Mouse (Mus musculus) intestine, embryonic 14.5 days (tissue): ENCODE data around the gene Vasn. TPM values are rescaled to one million over a fixed set of nuclear protein-coding genes. Genes with fewer than 3 reads are reported as not detected.
A peak's percentile ranks its signal among the peaks of the same experiment; 100 is the strongest.

ENCODE experiments used
- ATAC-seq: fragments of 200-750 bp; cut with Nextera tagmentation; replicated peaks from 2 replicates; pipeline ENCODE4 v1.8.0; 2017; ENCODE audit warnings: low read depth, moderate number of reproducible peaks, moderate TSS enrichment, moderate library complexity; ENCODE audit not compliant: low FRiP score, low TSS enrichment
- DNase-seq: peaks from one replicate; pipeline ENCODE4 v3.0.0-alpha.2; 2018; ENCODE audit warnings: low spot score
- H3K27ac ChIP-seq: fragments of 300-500 bp; sonication (generic); 2 replicates; pipeline ENCODE4 v1.5.1; 2014; ENCODE audit warnings: low read depth, mild to moderate bottlenecking, control low read depth
- H3K27me3 ChIP-seq: fragments of 300-500 bp; sonication (generic); replicated peaks from 2 replicates; pipeline ENCODE4 v1.6.1; 2014; ENCODE audit warnings: low read length, control low read depth; ENCODE audit not compliant: control insufficient read depth, insufficient read depth
- H3K36me3 ChIP-seq: fragments of 300-500 bp; sonication (generic); 2 replicates; pipeline ENCODE4 v1.6.1; 2014; ENCODE audit warnings: low read length, control low read depth; ENCODE audit not compliant: control insufficient read depth, insufficient read depth
- H3K4me1 ChIP-seq: fragments of 300-500 bp; sonication (generic); replicated peaks from 2 replicates; pipeline ENCODE4 v1.6.1; 2014; ENCODE audit warnings: low read length, control low read depth, mixed read lengths; ENCODE audit not compliant: control insufficient read depth, insufficient read depth
- H3K4me2 ChIP-seq: fragments of 300-500 bp; sonication (generic); 2 replicates; pipeline ENCODE4 v1.6.1; 2014; ENCODE audit warnings: low read length
- H3K4me3 ChIP-seq: fragments of 300-500 bp; sonication (generic); 2 replicates; pipeline ENCODE4 v1.5.1; 2014; ENCODE audit warnings: low read depth, low read length, control low read depth, mixed read lengths
- H3K9ac ChIP-seq: fragments of 300-500 bp; sonication (generic); 2 replicates; pipeline ENCODE4 v1.6.1; 2014; ENCODE audit warnings: mild to moderate bottlenecking, low read length
- H3K9me3 ChIP-seq: fragments of 300-500 bp; sonication (generic); 2 replicates; pipeline ENCODE4 v1.6.1; 2016; ENCODE audit warnings: low read length, control low read depth; ENCODE audit not compliant: control insufficient read depth
- WGBS: fragments of 180-500 bp; shearing (Covaris S2); extraction: QIAGEN DNeasy Blood & Tissue Kit; methylation state at CpG from one replicate; pipeline ENCODE4 v1.1.7; 2014; 5-methylcytosine and 5-hydroxymethylcytosine counted together
- polyA plus RNA-seq: library from polyadenylated mRNA; unstranded; fragments of >200 nt; fragmentation: Nextera tagmentation; extraction: Ambion mirVana; gene quantifications from 2 replicates; pipeline ENCODE4 v1.2.1, GENCODE M21; 2014

Vasn gene
- polyA plus RNA-seq, 1 experiment from 2014 or later: 17.1 TPM

DNA sequence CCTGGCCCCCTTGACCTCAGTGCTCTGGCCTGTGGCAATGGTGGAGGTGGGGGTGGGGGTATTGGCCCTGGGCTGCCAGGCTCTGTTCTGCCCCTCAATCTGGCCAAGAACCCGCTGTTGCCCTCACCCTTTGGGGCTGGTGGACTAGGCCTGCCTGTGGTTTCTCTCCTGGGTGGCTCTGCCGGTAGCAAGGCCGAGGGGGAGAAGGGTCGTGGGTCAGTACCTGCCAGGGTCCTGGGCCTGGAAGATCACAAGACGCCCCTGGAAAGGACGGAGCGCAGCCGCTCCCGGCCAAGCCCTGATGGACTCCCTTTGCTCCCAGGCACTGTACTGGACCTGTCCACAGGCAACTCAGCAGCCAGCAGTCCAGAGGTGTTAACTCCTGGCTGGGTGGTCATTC is 26.0 kb upstream of the Vasn start:
- Histone ChIP-seq H3K4me3 (no peak overlapping the region), H3K4me2 (no peak overlapping the region), H3K9me3 (0 out of 2 replicates have a peak, but pooled peaks cover 2% of the 10 kb centered on the region), H3K27ac (no peak overlapping the region), H3K9ac (no peak overlapping the region), H3K27me3 (no peaks in the 10 kb centered on the region), H3K36me3 (peaks cover 91% of the 10 kb centered on the region), H3K4me1 (no peaks in the 10 kb centered on the region)
- DNase-seq: no peak
- 93% methylated on average over 9 of the region's 9 CpGs for WGBS
- ATAC-seq: no peak

DNA sequence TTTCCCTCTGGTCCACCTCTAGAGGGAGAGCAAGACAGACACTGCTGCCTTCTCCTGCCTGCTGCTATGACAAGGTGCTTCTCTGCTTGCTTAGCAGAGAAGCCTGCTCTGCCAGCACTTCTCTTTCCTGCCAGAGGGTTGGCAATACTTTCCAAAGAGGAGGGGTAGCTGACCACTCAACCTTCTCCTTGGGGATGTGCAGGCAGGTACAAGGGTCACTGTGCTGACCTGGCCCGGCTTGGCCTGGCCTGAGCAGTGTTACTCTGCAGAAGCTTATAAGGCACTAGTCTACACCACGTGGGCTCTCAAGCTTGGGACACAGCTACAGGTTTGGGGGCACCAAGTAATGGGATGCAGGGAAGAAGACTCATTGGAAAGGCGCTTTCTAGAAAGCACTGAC is 25.1 kb upstream of the Vasn start:
- no peak overlapping the region for H3K9ac ChIP-seq
- 0 out of 2 replicates have a peak, but pooled peaks cover 2% of the 10 kb centered on the region for H3K9me3 ChIP-seq
- no peaks in the 10 kb centered on the region for H3K27me3 ChIP-seq
- H3K27ac ChIP-seq: no peak overlapping the region
- no peak for DNase-seq
- no peak overlapping the region for H3K4me2 ChIP-seq
- WGBS: 87% methylated on average over 3 of the region's 3 CpGs
- no peak overlapping the region for H3K4me3 ChIP-seq
- H3K4me1 ChIP-seq: no peaks in the 10 kb centered on the region
- no peak for ATAC-seq
- peaks cover 83% of the 10 kb centered on the region for H3K36me3 ChIP-seq

- H3K36me3 ChIP-seq: peaks cover 77% of the 10 kb centered on the region
These were observed 24.4 kb upstream of the Vasn start for GRCm38 (mm10) chr16:4615297-4615696.

DNA sequence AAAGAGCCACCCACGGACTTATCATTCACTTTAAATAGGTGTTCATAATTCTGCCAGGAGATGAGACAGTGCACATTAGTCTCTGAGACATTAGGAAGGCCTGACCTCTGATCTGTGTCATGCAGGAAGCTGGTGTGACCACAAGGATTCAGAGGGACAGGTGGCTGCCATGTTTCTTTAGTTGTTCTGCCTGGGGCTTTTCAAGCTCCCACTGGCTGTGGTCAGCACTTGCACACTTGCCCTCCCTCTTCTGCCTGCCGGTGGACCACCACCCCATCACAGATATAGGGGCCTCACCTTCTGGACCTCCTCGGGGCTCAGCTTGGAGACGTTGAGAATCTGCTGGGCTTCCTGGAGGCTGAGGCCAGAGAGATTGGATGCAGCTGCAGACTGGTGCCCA is 22.9 kb upstream of the Vasn start:
- Histone ChIP-seq H3K27me3 (no peaks in the 10 kb centered on the region), H3K4me3 (no peak overlapping the region), H3K4me1 (no peaks in the 10 kb centered on the region), H3K9ac (no peak overlapping the region), H3K9me3 (0 out of 2 replicates have a peak, but pooled peaks cover 2% of the 10 kb centered on the region), H3K36me3 (peaks cover 61% of the 10 kb centered on the region), H3K27ac (no peak overlapping the region), H3K4me2 (no peak overlapping the region)
- 87% methylated on average over 4 of the region's 4 CpGs for WGBS
- DNase-seq: no peak
- no peak for ATAC-seq

More at GRCm38 (mm10) chr16:4615297-4615696, 24.4 kb upstream of the Vasn start:
- Histone ChIP-seq H3K27me3 (no peaks in the 10 kb centered on the region), H3K27ac (no peak overlapping the region), H3K4me2 (no peak overlapping the region), H3K4me3 (no peak overlapping the region), H3K4me1 (no peaks in the 10 kb centered on the region), H3K9ac (no peak overlapping the region), H3K9me3 (0 out of 2 replicates have a peak, but pooled peaks cover 2% of the 10 kb centered on the region)
- 68% methylated on average over 1 of the region's 1 CpGs for WGBS
- ATAC-seq (no peak), DNase-seq (no peak)

- H3K9ac ChIP-seq: peak overlapping the region; percentile 83
- peaks cover 8% of the 10 kb centered on the region; the same call in 1 of the 2 replicates for H3K4me1 ChIP-seq
- no peaks in the 10 kb centered on the region for H3K27me3 ChIP-seq
- no peaks in the 10 kb centered on the region for H3K9me3 ChIP-seq
- peaks cover 18% of the 10 kb centered on the region for H3K36me3 ChIP-seq
- peak overlapping the region; percentile 57 for H3K4me2 ChIP-seq
- H3K27ac ChIP-seq: peak overlapping the region; percentile 80
- ATAC-seq (no peak), DNase-seq (peak; percentile 71)
- WGBS: 15% methylated on average over 9 of the region's 9 CpGs
- peak overlapping the region; percentile 76 for H3K4me3 ChIP-seq
These were observed 15.7 kb upstream of the Vasn start for GRCm38 (mm10) chr16:4624074-4624473.

DNA sequence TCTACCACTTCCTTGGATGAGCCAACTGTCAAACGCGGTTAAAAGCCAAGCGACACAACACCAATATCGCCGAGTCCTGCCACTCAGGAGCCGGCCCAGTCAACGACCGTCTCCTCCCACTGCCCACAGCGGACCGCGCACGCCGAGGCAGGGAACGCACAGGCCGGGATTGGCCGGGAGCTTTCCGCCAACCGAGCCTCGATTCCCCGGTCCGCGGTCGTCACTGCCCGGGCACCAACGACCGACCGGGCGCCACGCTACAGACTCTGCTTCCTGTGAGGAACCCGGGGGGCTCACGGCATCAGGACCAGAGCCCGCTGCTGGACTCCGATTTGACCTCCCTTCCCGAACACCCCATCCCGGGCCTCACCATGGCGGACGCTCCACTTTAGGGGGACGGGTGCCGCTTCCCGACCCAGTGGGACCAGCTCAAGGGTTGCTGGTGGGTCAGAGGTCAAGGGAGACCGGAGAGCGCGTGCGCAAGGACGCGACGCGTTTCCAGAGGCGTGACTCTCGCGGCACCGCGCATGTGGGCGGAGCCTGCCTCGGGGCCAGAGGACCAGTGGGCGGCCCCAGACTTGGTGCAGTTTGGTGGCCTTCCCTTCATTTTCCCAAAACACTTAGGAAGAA is 15.1 kb upstream of the Vasn start, which contains the start of gene Pam16:
Gene Pam16, minus strand, starts transcription at position 508 of the 630 bp plus-strand sequence.
- peaks cover 18% of the 10 kb centered on the region for H3K36me3 ChIP-seq
- no peaks in the 10 kb centered on the region for H3K27me3 ChIP-seq
- DNase-seq (peak; percentile 94), ATAC-seq (peak; percentile 88)
- peak within 1 kb of the TSS; percentile 76 for H3K4me3 ChIP-seq
- H3K9me3 ChIP-seq: no peaks in the 10 kb centered on the region
- under 1% methylated on average over 56 of the region's 56 CpGs for WGBS
- H3K27ac ChIP-seq: peak within 1 kb of the TSS; percentile 80
- H3K4me2 ChIP-seq: peak within 1 kb of the TSS; percentile 57
- peak within 1 kb of the TSS; percentile 83 for H3K9ac ChIP-seq
- H3K4me1 ChIP-seq: peaks cover 8% of the 10 kb centered on the region; the same call in 1 of the 2 replicates

GRCm38 (mm10) chr16:4627105-4627504 is 12.6 kb upstream of the Vasn start:
- H3K9me3 ChIP-seq: no peaks in the 10 kb centered on the region
- no peak overlapping the region; the same call in 1 of the 2 replicates for H3K9ac ChIP-seq
- ATAC-seq (no peak), DNase-seq (no peak)
- whole genome bisulfite sequencing: 79% methylated on average over 6 of the region's 6 CpGs
- H3K4me1 ChIP-seq: peaks cover 8% of the 10 kb centered on the region; the same call in 1 of the 2 replicates
- peaks cover 21% of the 10 kb centered on the region for H3K36me3 ChIP-seq
- no peak overlapping the region for H3K4me3 ChIP-seq
- H3K27ac ChIP-seq: no peak overlapping the region
- no peak overlapping the region for H3K4me2 ChIP-seq
- H3K27me3 ChIP-seq: no peaks in the 10 kb centered on the region

DNA sequence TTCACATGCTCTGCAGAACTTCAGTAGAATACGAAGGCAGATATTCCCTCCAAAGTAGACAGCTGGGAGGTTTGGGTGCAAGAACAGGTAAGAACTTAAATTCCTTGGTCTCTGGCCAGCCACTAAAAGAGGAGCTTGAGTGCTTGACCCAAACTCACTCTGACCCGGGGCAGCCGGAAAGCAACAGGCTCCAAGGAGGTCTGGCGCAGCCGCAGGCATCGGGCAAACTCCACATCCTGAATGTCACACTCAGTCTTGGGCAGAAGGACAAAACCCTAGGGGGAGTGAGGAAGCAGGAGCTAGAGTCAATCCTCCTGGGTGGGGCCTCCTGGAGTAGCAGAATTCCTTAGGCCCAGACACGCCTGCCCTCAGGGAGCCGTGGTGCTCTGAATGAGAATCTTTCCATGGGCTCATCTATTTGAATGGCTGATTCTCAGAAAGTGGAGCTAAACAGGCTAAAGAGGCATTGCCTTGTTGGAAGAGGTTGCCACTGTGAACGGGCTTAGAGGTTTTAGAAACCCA is 10.8 kb upstream of the Vasn start:
- H3K9me3 ChIP-seq: no peaks in the 10 kb centered on the region
- no peak overlapping the region for H3K4me3 ChIP-seq
- no peak overlapping the region for H3K27ac ChIP-seq
- ATAC-seq: no peak
- no peaks in the 10 kb centered on the region for H3K27me3 ChIP-seq
- peaks cover 24% of the 10 kb centered on the region for H3K36me3 ChIP-seq
- WGBS: 91% methylated on average over 9 of the region's 9 CpGs
- no peak overlapping the region for H3K4me2 ChIP-seq
- no peak for DNase-seq
- H3K9ac ChIP-seq: no peak overlapping the region
- peaks cover under 1% of the 10 kb centered on the region; the same call in 1 of the 2 replicates for H3K4me1 ChIP-seq
